Mouse (Mus musculus) hindbrain, embryonic 15.5 days (tissue): ENCODE results near the gene Proser1. TPM values are rescaled to one million over a fixed set of nuclear protein-coding genes. Genes with fewer than 3 reads are reported as not detected.

Source experiments
- ATAC-seq: fragments of 200-750 bp; cut with Nextera tagmentation; 2 replicates; pipeline ENCODE4 v1.8.0; 2017; ENCODE audit warnings: low read depth, moderate number of reproducible peaks, moderate TSS enrichment; ENCODE audit not compliant: low FRiP score
- H3K27ac ChIP-seq: fragments of 300-500 bp; sonication (generic); replicated peaks from 2 replicates; pipeline ENCODE4 v1.5.1; 2015; ENCODE audit warnings: mild to moderate bottlenecking, inconsistent platforms
- H3K27me3 ChIP-seq: fragments of 300-500 bp; sonication (generic); 2 replicates; pipeline ENCODE4 v1.6.1; 2015; ENCODE audit warnings: control low read depth, inconsistent platforms
- H3K36me3 ChIP-seq: fragments of 300-500 bp; sonication (generic); 2 replicates; pipeline ENCODE4 v1.6.1; 2015; ENCODE audit warnings: control low read depth, inconsistent platforms
- H3K4me1 ChIP-seq: fragments of 300-500 bp; sonication (generic); replicated peaks from 2 replicates; pipeline ENCODE4 v1.6.1; 2015; ENCODE audit warnings: control low read depth, inconsistent platforms
- H3K4me2 ChIP-seq: fragments of 300-500 bp; sonication (generic); 2 replicates; pipeline ENCODE4 v1.6.1; 2015; ENCODE audit warnings: moderate library complexity, mild to moderate bottlenecking, inconsistent platforms
- H3K4me3 ChIP-seq: fragments of 300-500 bp; sonication (generic); 2 replicates; pipeline ENCODE4 v1.5.1; 2015; ENCODE audit warnings: mild to moderate bottlenecking, inconsistent platforms
- H3K9ac ChIP-seq: fragments of 300-500 bp; sonication (generic); 2 replicates; pipeline ENCODE4 v1.6.1; 2015; ENCODE audit warnings: inconsistent platforms
- H3K9me3 ChIP-seq: fragments of 300-500 bp; sonication (generic); 2 replicates; pipeline ENCODE4 v1.6.1; 2016; ENCODE audit warnings: control low read depth, inconsistent platforms
- WGBS: fragments of 180-500 bp; shearing (Covaris S2); methylation state at CpG from one replicate; pipeline ENCODE4 v1.1.7; 2015; 5-methylcytosine and 5-hydroxymethylcytosine counted together
- polyA plus RNA-seq: library from polyadenylated mRNA; unstranded; fragments of >200 nt; fragmentation: Nextera tagmentation; extraction: Ambion mirVana; gene quantifications from 2 replicates; pipeline ENCODE4 v1.2.1, GENCODE M21; 2015

Proser1 gene
- polyA plus RNA-seq, 1 experiment from 2014 or later, result 19.8 TPM

DNA sequence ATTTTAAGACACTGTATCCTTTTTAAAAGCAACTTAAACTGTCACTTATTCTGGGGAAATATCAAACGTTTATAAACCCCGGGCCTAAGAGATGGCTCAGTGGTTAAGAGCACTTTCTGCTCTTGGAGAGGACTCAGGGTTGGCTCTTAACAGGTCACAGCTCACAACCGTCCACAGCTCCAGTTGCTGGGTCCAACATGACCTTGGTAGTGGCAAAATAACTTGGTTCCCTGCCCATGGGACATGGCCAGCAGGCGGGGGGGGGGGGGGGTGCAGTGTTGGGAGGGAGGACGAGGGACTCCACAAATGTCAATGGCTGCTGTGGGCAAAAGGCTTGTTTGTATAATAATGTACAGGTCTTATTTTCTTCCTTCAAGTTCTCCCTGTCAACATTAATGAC, 3.9 kb downstream of the Proser1 start:
- H3K4me3 ChIP-seq, result no peak overlapping the region
- no peak for ATAC-seq
- no peak overlapping the region for H3K4me2 ChIP-seq
- 77% methylated on average over 5 of the region's 5 CpGs for WGBS
- no peaks in the 10 kb centered on the region for H3K9me3 ChIP-seq
- no peaks in the 10 kb centered on the region for H3K27me3 ChIP-seq
- H3K4me1 ChIP-seq, result peaks cover 34% of the 10 kb centered on the region
- no peak overlapping the region for H3K9ac ChIP-seq
- H3K27ac ChIP-seq, result no peak overlapping the region
- H3K36me3 ChIP-seq, result peaks cover 15% of the 10 kb centered on the region

DNA sequence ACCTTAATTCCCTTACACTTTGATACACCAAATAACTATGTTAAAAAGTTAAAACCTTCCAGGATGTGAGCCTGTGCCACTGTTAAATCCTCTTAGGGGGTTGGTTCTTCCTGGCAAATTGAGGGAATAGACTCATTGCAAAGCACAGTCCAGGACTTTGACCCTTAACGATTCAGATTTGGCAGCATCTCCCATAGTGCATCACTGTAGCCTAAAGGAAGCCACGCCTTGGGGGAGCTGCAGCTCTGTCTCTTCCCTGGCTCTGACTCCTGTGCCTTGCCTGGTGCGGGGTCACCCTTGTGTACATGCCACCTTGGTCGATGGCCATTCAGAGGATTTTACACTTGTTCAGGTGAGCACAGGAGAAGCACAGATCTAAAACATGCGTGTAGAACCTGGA, 6.2 kb downstream of the Proser1 start:
- H3K4me3 ChIP-seq, result no peak overlapping the region
- H3K9me3 ChIP-seq, result no peaks in the 10 kb centered on the region
- no peak overlapping the region for H3K9ac ChIP-seq
- WGBS, result 97% methylated on average over 5 of the region's 5 CpGs
- H3K4me1 ChIP-seq, result peaks cover 28% of the 10 kb centered on the region
- H3K27me3 ChIP-seq, result no peaks in the 10 kb centered on the region
- no peak for ATAC-seq
- no peak overlapping the region for H3K27ac ChIP-seq
- H3K36me3 ChIP-seq, result peaks cover 38% of the 10 kb centered on the region
- no peak overlapping the region for H3K4me2 ChIP-seq

DNA sequence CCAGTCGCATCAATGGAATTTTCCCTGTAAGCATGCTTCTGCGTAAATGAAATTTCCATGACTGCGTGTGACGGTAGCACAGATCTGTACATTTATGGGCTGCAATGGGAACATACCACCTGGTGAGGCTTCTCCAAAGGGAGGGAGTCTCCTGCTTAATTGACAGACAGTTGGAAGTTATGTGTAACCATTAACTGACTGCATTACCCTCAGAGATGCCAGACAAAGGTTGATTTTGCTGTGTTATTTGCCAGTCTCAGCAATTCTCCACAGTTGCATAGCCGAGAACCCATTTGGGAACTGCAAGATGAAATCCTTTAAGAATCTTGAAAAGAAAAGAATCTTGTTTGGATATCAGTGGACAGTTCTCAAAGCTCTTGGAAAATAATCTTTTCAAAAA, 8.6 kb downstream of the Proser1 start:
- no peak overlapping the region for H3K27ac ChIP-seq
- peaks cover 4% of the 10 kb centered on the region; the same call in 1 of the 2 replicates for H3K4me1 ChIP-seq
- no peak overlapping the region for H3K4me2 ChIP-seq
- no peaks in the 10 kb centered on the region for H3K27me3 ChIP-seq
- no peak overlapping the region for H3K4me3 ChIP-seq
- H3K9me3 ChIP-seq, result no peaks in the 10 kb centered on the region
- peaks cover 55% of the 10 kb centered on the region for H3K36me3 ChIP-seq
- ATAC-seq, result no peak
- no peak overlapping the region for H3K9ac ChIP-seq
- WGBS, result 95% methylated on average over 5 of the region's 5 CpGs

DNA sequence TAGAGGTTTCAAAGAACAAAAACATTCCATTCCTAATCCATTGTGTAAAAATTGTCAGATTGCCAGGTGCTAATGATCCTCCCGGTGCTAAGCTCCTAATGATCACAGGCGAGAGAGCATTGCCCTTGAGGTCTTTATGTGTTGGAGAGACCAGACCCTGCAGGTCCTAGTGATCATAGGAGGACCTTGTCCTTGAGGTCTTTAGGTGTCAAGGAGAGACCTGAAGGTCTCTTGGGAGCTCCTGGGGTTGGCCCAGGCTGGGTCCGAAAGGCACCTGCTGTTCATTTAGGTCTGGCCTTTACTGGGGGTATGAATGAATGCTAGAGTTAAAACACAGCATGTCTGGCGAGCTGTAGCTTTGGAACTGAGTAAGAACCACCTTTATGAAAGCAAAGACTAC, 10.7 kb downstream of the Proser1 start:
- no peaks in the 10 kb centered on the region for H3K9me3 ChIP-seq
- no peak overlapping the region for H3K4me2 ChIP-seq
- H3K4me3 ChIP-seq, result no peak overlapping the region
- no peaks in the 10 kb centered on the region for H3K4me1 ChIP-seq
- no peaks in the 10 kb centered on the region for H3K27me3 ChIP-seq
- H3K9ac ChIP-seq, result no peak overlapping the region
- no peak for ATAC-seq
- peaks cover 70% of the 10 kb centered on the region for H3K36me3 ChIP-seq
- 70% methylated on average over 4 of the region's 4 CpGs for WGBS
- H3K27ac ChIP-seq, result no peak overlapping the region

DNA sequence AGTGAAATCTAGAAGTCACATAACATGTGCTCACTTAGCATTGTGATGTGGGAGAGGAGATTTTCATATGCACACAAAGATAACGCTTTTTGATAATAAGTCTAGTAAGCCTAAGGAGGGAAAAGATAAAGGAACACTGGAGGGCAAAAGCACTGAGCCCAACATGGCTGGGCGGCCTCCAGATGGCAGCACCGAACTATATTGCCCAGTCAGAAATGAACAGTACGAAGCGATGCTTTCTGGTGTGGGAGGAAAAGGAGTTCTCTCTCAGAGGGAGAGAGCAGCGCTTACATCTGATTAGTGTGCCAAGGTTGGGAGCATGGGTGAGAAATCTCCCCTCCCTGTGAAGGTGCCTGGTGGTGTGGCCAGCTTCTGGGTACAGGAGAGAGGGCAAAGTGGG, 12.4 kb downstream of the Proser1 start:
- Histone ChIP-seq H3K4me1 (no peaks in the 10 kb centered on the region), H3K9me3 (no peaks in the 10 kb centered on the region), H3K27me3 (no peaks in the 10 kb centered on the region), H3K36me3 (peaks cover 77% of the 10 kb centered on the region), H3K9ac (no peak overlapping the region), H3K4me3 (no peak overlapping the region), H3K27ac (no peak overlapping the region), H3K4me2 (no peak overlapping the region)
- ATAC-seq, result peak; percentile 60; the same call in 1 of the 2 replicates
- 55% methylated on average over 6 of the region's 6 CpGs for WGBS

DNA sequence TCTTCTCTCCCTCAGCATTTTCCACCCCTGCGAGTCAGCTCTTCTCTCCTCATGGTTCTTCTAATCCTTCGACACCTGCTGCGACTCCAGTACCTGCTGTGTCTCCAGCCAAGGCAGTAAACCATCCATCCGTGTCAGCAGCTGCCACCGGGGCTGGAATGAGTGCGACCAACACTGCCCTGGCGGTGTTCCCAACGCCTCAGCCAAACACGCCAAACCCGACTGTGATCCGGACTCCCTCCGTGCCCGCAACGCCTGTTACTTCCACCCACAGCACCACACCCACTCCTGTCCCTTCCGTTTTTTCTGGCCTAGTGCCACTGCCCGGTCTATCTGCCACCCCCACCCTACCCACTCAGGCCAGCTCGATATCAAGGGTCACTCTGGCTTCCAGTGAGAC, 14.0 kb downstream of the Proser1 start:
- no peaks in the 10 kb centered on the region for H3K4me1 ChIP-seq
- 74% methylated on average over 17 of the region's 17 CpGs for WGBS
- no peak overlapping the region for H3K4me3 ChIP-seq
- peaks cover 75% of the 10 kb centered on the region for H3K36me3 ChIP-seq
- H3K4me2 ChIP-seq, result no peak overlapping the region
- peak; percentile 19; the same call in 1 of the 2 replicates for ATAC-seq
- H3K9me3 ChIP-seq, result no peaks in the 10 kb centered on the region
- no peaks in the 10 kb centered on the region for H3K27me3 ChIP-seq
- H3K27ac ChIP-seq, result no peak overlapping the region
- H3K9ac ChIP-seq, result no peak overlapping the region

DNA sequence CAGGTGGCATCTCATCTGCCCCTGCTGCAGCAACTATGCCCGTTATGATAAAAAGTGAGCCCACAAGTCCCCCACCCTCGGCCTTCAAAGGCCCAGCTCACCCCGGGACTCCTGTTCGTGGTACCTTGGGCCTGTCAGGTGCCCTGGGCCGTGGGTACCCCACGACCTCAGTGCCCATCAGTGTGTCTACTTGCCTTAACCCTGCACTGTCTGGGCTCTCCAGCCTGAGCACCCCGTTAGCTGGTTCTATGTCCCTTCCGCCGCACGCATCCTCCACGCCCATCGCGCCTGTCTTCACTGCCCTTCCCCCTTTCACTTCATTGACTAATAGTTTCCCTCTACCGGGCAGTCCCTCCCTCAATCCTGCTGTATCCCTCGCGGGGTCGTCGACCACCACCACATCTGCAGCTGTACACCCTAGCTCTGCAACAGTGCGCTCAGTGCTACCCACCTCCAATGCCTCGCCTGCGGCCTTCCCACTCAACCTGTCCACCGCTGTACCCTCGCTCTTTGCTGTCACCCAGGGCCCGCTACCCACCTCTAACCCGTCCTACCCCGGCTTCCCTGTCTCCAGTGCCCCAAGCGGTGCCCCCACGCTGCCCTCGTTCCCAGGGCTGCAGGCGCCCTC, 15.1 kb downstream of the Proser1 start:
- ATAC-seq, result peak; percentile 12
- Histone ChIP-seq H3K4me3 (no peak overlapping the region), H3K9me3 (no peaks in the 10 kb centered on the region), H3K4me2 (no peak overlapping the region), H3K36me3 (peaks cover 65% of the 10 kb centered on the region), H3K4me1 (no peaks in the 10 kb centered on the region), H3K27me3 (no peaks in the 10 kb centered on the region), H3K27ac (no peak overlapping the region), H3K9ac (no peak overlapping the region)
- 95% methylated on average over 30 of the region's 30 CpGs for WGBS

DNA sequence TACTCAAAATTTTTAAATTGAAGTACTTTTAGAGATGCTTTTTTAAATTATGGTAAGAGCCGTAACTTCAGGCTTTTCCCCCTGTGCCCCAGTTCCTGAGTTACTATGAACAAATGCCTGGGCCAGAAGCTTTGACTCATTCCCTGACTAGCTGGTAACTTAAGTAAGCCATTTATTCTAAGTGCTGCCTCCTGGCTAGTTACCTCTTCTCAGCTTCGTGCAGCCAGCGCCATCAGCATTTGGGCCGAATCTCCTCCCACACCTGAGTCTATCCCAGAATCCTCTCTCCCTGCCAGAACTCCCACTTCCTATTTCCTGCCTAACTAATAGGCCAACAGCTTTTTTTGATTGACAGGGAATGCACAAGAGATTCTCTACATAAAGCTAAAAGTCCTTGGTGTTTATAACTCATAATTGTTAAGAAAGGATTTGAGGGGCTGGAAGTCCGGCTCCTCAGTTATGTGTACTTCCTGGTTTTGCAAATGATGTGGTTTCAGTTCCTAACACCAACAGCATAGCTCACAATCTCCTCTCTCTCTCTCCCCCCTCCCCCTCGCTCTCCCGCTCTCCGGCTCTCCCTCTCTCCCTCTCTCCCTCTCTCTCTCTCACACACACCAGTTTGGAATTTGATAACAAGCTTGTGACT, 20.1 kb downstream of the Proser1 start:
- H3K4me2 ChIP-seq, result no peak overlapping the region
- no peak overlapping the region for H3K27ac ChIP-seq
- peaks cover 26% of the 10 kb centered on the region for H3K36me3 ChIP-seq
- H3K9me3 ChIP-seq, result no peaks in the 10 kb centered on the region
- no peak overlapping the region for H3K4me3 ChIP-seq
- no peak overlapping the region for H3K9ac ChIP-seq
- ATAC-seq, result no peak
- no peaks in the 10 kb centered on the region; the same call in 1 of the 2 replicates for H3K4me1 ChIP-seq
- WGBS, result 88% methylated on average over 8 of the region's 8 CpGs
- no peaks in the 10 kb centered on the region for H3K27me3 ChIP-seq

DNA sequence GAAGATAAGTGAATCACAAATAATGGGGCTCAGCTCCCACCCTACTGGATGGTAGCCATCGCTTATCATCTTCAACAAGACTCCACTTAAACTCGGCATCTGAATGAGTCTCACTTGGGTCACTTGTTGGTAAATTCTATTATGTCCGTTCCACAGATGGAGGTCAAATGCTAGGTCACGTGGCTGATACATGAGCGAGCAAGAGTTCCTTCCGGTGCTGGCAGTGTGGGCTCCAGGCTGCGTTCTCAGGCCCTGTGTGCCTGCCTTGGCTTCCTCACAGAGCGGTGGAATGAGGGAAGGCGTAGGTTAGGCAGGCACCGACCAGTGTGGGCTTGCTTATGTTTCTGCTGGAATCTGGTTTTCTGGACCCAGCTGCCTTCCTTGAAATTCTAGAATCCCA, 23.1 kb downstream of the Proser1 start:
- no peak overlapping the region for H3K27ac ChIP-seq
- ATAC-seq, result no peak
- 86% methylated on average over 10 of the region's 10 CpGs for WGBS
- no peak overlapping the region for H3K4me3 ChIP-seq
- no peaks in the 10 kb centered on the region for H3K27me3 ChIP-seq
- no peak overlapping the region for H3K4me2 ChIP-seq
- H3K4me1 ChIP-seq, result no peaks in the 10 kb centered on the region; the same call in 1 of the 2 replicates
- no peaks in the 10 kb centered on the region for H3K9me3 ChIP-seq
- H3K36me3 ChIP-seq, result peaks cover 8% of the 10 kb centered on the region
- no peak overlapping the region for H3K9ac ChIP-seq

DNA sequence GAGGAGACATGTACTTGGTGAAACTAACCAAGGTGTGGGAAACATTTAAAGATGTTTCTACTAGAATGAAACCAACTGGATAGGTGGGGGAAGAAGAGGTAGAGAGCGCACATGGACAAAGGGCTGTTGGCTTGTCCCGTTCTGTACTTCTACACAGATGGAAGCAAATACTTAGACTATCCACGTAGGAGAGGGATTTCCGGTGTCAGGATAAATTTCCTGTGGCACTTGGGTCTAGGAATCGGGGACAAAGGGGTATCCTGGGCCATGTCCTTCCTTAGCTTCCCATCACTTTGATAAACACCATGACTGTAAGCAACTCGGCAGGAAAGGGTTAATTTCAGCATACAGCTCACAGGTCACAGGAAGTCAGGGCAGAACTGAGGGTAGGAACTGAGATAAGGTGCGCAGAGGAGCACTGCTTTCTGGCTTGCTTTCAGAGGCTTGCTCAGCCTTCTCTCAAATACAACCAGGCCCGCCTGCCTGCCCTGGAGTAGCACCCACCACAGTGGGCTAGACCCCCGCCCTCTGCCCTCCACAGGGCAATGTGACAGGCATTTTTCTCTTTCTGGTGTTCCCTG, 23.6 kb downstream of the Proser1 start:
- no peak overlapping the region for H3K9ac ChIP-seq
- H3K27ac ChIP-seq, result no peak overlapping the region
- no peak overlapping the region for H3K4me2 ChIP-seq
- peaks cover 4% of the 10 kb centered on the region for H3K36me3 ChIP-seq
- WGBS, result 83% methylated on average over 9 of the region's 9 CpGs
- no peak overlapping the region for H3K4me3 ChIP-seq
- H3K4me1 ChIP-seq, result no peaks in the 10 kb centered on the region; the same call in 1 of the 2 replicates
- H3K9me3 ChIP-seq, result no peaks in the 10 kb centered on the region
- H3K27me3 ChIP-seq, result no peaks in the 10 kb centered on the region
- ATAC-seq, result no peak

DNA sequence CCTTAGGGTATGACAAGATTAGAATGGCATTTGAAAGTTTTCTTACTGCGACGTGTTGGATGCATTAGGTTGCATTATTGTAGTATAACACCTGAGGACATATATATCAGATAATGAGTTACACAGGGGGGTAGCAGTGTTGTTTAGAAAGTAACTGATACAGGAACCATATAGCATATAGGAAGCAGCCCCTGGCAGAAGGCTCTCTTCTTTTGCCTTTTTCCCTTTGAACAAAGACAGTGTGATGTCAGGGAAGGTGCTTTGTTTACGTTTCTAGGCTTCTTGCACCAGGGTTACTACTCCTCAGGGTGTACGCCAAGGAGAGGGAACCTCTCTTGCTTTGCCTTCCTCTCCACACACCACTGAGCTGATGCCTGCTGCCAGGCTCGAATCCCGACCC, 24.9 kb downstream of the Proser1 start, which contains the start of gene Stoml3:
Gene Stoml3, plus strand, starts transcription at position 301 of the 400 bp plus-strand sequence.
- Histone ChIP-seq H3K4me1 (no peaks in the 10 kb centered on the region; the same call in 1 of the 2 replicates), H3K27me3 (no peaks in the 10 kb centered on the region), H3K9ac (no peak within 1 kb of the TSS), H3K4me2 (no peak within 1 kb of the TSS), H3K4me3 (no peak within 1 kb of the TSS), H3K27ac (no peak within 1 kb of the TSS), H3K36me3 (no peaks in the 10 kb centered on the region), H3K9me3 (no peaks in the 10 kb centered on the region)
- WGBS, result 82% methylated on average over 6 of the region's 6 CpGs
- no peak for ATAC-seq

DNA sequence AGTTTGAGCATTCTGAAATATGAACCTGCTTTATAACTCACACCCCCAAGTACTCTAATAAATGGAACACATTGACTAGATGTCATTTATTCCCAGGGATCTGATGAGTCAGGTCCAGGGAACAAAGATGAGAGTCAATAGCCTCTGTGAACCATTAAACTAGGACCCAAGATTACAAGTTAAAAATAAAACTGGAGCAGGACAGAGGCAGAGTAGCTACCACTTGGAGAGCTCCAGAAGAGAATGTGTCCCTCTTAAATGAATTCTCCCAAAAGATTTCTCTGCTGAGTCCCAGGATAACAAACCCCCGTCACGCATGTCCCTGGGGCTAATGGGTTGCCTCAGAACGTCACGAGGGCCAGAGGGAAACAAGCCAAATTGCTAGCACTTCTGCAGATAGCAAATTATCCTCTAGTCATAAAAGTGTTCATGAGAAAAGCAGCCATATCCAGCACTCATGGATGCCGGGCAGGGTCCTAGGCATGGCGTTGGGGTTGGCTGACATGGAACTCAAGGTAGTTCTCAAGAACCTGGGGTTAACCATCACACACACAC, 35.0 kb downstream of the Proser1 start:
- H3K27me3 ChIP-seq, result no peaks in the 10 kb centered on the region
- no peak overlapping the region for H3K9ac ChIP-seq
- WGBS, result 82% methylated on average over 6 of the region's 6 CpGs
- no peak overlapping the region for H3K4me3 ChIP-seq
- ATAC-seq, result no peak
- H3K4me2 ChIP-seq, result no peak overlapping the region
- no peaks in the 10 kb centered on the region for H3K9me3 ChIP-seq
- no peaks in the 10 kb centered on the region for H3K4me1 ChIP-seq
- no peaks in the 10 kb centered on the region for H3K36me3 ChIP-seq
- no peak overlapping the region for H3K27ac ChIP-seq
